Mouse (Mus musculus): ENCODE data around the gene Cfhr2. TPM values are rescaled to one million over a fixed set of nuclear protein-coding genes. Genes with fewer than 3 reads are reported as not detected.
"Not testable (repeated sequence)": the region's sequence is repeated elsewhere in the genome, so short reads cannot be mapped to it uniquely, and the experiment has no call there.

Gene Cfhr2
- not detected in 2 replicates for polyA plus RNA-seq (2016; fragmentation: Nextera tagmentation; extraction: Ambion mirVana)

DNA sequence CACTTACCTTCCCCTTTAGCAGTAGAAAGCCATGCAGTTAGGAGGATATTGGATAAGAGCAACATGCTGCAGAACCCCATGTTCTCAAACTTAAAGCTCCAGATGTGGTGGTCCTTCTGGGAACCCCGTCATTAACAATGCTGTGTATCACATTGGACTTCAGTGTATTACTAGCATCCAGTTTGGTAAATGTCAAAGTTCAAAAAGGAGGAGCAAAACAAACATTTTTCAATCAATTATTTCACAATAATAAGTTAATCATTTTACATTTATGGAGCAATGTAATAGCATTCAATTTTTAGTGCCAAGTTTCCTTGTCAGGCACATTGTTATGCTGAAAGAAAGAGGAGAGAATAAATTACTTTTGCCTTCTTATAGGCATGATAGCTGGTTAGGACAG lies at the start of gene Cfhr2:
TSS of gene Cfhr2 (minus strand) at position 155 of the 400 bp plus-strand sequence.
- Histone ChIP-seq H3K9me3 (no peaks in the 10 kb centered on the region), H3K27ac (no peak within 1 kb of the TSS), H3K36me3 (no peaks in the 10 kb centered on the region), H3K4me3 (no peak within 1 kb of the TSS), H3K4me1 (replicated peaks) (no peaks in the 10 kb centered on the region), H3K27me3 (ENCODE audit: insufficient read depth, poor library complexity, severe bottlenecking) (no peaks in the 10 kb centered on the region)
- no peak for DNase-seq (ENCODE audit: low spot score)
- 90% methylated on average over 1 of the region's 1 CpGs for WGBS

GRCm38 (mm10) chr1:139863751-139864150 lies 5.2 kb upstream of the Cfhr2 start:
- Histone ChIP-seq H3K9me3 (no peaks in the 10 kb centered on the region), H3K36me3 (no peaks in the 10 kb centered on the region), H3K4me3 (no peak overlapping the region), H3K27me3 (ENCODE audit: insufficient read depth, poor library complexity, severe bottlenecking) (no peaks in the 10 kb centered on the region), H3K27ac (no peak overlapping the region), H3K4me1 (replicated peaks) (no peaks in the 10 kb centered on the region)
- no peak for DNase-seq (ENCODE audit: low spot score)

GRCm38 (mm10) chr1:139860176-139860575 lies 1.7 kb upstream of the Cfhr2 start:
- Histone ChIP-seq H3K36me3 (no peaks in the 10 kb centered on the region), H3K4me3 (no peak overlapping the region), H3K4me1 (replicated peaks) (no peaks in the 10 kb centered on the region), H3K27ac (no peak overlapping the region), H3K9me3 (no peaks in the 10 kb centered on the region), H3K27me3 (ENCODE audit: insufficient read depth, poor library complexity, severe bottlenecking) (no peaks in the 10 kb centered on the region)
- DNase-seq (ENCODE audit: low spot score), result no peak

- Histone ChIP-seq H3K36me3 (no peaks in the 10 kb centered on the region), H3K9me3 (no peaks in the 10 kb centered on the region), H3K27me3 (ENCODE audit: insufficient read depth, poor library complexity, severe bottlenecking) (no peaks in the 10 kb centered on the region), H3K4me3 (no peak overlapping the region), H3K4me1 (replicated peaks) (no peaks in the 10 kb centered on the region), H3K27ac (no peak overlapping the region)
- 79% methylated on average over 7 of the region's 7 CpGs for WGBS
- DNase-seq (ENCODE audit: low spot score), result no peak
These were observed 18.8 kb downstream of the Cfhr2 start for GRCm38 (mm10) chr1:139839699-139840098.

DNA sequence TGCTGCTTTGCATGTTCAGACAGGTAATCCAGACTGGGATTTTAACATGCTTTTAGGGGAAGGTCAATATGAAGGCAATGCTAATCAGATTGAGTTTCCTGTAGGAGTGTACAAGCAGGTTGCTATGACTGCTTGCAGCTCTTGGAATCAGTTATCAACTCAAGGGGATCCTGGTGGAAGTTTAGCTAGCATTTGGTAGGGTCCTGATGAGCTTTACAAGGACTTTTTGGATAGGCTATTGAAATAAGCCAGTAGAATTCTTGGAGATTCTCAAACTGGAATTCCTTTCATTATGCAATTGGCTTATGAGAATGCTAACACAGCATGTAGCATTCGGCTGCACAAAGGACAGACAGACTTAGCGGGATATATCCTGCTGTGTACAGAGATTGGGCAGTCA lies 19.2 kb downstream of the Cfhr2 start:
- H3K9me3 ChIP-seq, result no peaks in the 10 kb centered on the region
- H3K4me1 ChIP-seq (replicated peaks), result no peaks in the 10 kb centered on the region
- no peak overlapping the region for H3K27ac ChIP-seq
- H3K36me3 ChIP-seq, result no peaks in the 10 kb centered on the region
- H3K27me3 ChIP-seq (ENCODE audit: insufficient read depth, poor library complexity, severe bottlenecking), result no peaks in the 10 kb centered on the region
- no peak for DNase-seq (ENCODE audit: low spot score)
- 70% methylated on average over 2 of the region's 2 CpGs for WGBS
- no peak overlapping the region for H3K4me3 ChIP-seq

DNA sequence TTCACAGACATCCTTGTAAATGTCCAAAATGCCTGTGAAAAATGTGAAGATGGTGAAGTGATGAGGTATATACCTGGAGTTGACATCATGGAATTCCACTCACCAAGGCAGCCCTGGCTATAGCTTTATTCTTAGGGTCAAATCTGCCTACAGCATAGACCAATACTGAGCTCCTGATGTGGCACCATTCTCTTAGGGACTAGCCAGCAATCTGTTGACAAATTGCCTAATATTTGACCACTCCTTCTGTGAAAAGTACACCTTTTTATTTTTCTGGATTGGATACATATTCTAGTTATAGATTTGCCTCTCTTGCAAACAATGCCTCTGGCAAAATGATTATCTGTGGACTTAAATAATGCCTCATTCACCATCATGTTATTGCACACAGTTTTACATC lies 49.9 kb downstream of the Cfhr2 start:
- no peaks in the 10 kb centered on the region for H3K9me3 ChIP-seq
- H3K4me3 ChIP-seq, result no peak overlapping the region
- H3K4me1 ChIP-seq (replicated peaks), result no peaks in the 10 kb centered on the region
- no peak for DNase-seq (ENCODE audit: low spot score)
- H3K36me3 ChIP-seq, result no peaks in the 10 kb centered on the region
- no peak overlapping the region for H3K27ac ChIP-seq
- no peaks in the 10 kb centered on the region for H3K27me3 ChIP-seq (ENCODE audit: insufficient read depth, poor library complexity, severe bottlenecking)

- WGBS, result 93% methylated on average over 1 of the region's 1 CpGs
- Histone ChIP-seq H3K36me3 (no peaks in the 10 kb centered on the region), H3K9me3 (no peaks in the 10 kb centered on the region), H3K4me3 (no peak within 1 kb of the TSS), H3K27me3 (ENCODE audit: insufficient read depth, poor library complexity, severe bottlenecking) (no peaks in the 10 kb centered on the region), H3K4me1 (replicated peaks) (no peaks in the 10 kb centered on the region), H3K27ac (no peak within 1 kb of the TSS)
- no peak for DNase-seq (ENCODE audit: low spot score)
These were observed 77.4 kb downstream of the Cfhr2 start, which contains the start of gene Gm4788 for GRCm38 (mm10) chr1:139781143-139781542. Gene Gm4788 (minus strand): TSS chr1:139781243.

DNA sequence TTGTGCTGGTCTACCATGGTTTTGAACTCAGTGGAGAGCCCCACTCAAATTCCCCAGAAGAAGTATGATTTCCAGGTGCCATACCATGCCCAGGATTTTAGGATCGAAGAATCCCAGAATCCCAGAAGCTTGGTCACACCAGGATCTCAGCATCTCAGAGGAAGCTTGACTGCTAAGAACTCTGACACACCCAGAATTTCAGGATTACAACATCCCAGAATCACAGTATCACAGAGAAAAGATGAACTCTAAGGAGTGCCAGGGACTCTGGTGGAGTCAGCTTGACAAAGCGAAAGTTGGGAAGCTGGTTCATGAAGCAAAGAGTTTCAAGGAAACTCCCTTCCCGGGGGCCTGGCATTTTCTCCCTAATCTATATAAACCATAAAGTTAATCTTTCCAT lies 88.6 kb downstream of the Cfhr2 start:
- H3K36me3 ChIP-seq; H3K9me3 ChIP-seq; H3K4me1 ChIP-seq (replicated peaks); DNase-seq (ENCODE audit: low spot score); H3K4me3 ChIP-seq; H3K27me3 ChIP-seq (ENCODE audit: insufficient read depth, poor library complexity, severe bottlenecking); H3K27ac ChIP-seq: not testable (repeated sequence)
- 91% methylated on average over 3 of the region's 3 CpGs for WGBS

Other genes with a start within 250 kb of the Cfhr2 start
- gene Gm4788, start 77.5 kb downstream of the Cfhr2 start, polyA plus RNA-seq (2016; fragmentation: Nextera tagmentation; extraction: Ambion mirVana), result not detected in 2 replicates